Mouse (Mus musculus): Measurements from ENCODE around the gene E330017A01Rik.

E330017A01Rik gene

DNA sequence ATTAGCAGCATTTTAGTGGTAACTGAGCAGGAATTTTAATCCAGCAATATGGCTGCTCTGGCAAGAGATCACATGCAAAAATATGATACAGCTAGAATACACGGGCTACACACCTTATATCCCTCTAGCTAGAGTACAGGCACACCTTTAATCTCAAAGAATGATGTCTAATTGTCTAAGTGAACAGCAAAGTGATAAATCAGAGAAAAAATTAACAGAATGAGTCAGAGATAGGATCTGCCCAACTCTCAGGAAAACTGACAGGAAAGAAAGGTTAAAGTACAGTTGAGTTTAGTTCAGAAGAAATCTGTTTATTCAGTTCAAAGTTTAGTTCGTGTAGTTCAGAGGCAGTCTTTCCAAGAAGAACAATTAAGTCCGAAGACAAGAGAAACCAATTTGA, 47.2 kb downstream of the E330017A01Rik start:
- DNase-seq (ENCODE audit: low spot score), result no peak

DNA sequence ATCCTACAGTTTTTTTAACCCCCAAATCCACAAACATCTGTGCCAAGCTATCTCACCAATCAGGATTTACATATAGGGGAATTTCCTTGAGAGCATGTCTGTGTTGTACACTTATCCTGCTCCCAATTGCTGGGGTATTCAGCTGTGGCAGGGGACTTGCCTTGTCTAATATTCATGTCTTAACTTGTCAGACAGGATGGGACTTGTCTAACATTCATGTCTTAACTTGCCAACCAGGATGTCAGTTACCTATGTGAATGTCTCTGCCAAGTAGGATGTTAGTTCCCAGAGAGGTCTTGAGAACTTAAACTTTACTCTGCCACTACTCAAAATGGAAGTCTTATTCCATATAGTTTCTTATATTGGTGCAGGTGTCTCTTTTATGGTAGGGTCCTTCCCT, 49.1 kb downstream of the E330017A01Rik start:
- no peak for DNase-seq (ENCODE audit: low spot score)
